Mouse (Mus musculus) frontal cortex, postnatal 10 days (tissue): Measurements from ENCODE around the gene Orc4.
"Not testable (repeated sequence)": the region's sequence is repeated elsewhere in the genome, so short reads cannot be mapped to it uniquely, and the experiment has no call there.

Experiments used
- DNase-seq, 2 experiments: peaks; one replicate each; pipeline ENCODE4 v3.0.0; 2022; ENCODE audit warnings: low spot score in 2 of 2, mixed read lengths in 1 of 2

Gene Orc4

GRCm38 (mm10) chr2:48950252-48950315 is at the start of gene Orc4:
Gene Orc4, minus strand, starts transcription at chr2:48950277.
- DNase-seq, result no peak

GRCm38 (mm10) chr2:48990322-48990721 is 40.2 kb upstream of the Orc4 start:
- DNase-seq, result no peak

- no peak for DNase-seq
Measured at GRCm38 (mm10) chr2:48978920-48979319, 28.8 kb upstream of the Orc4 start.

- DNase-seq, result no peak
Measured at GRCm38 (mm10) chr2:48956591-48956990, 6.5 kb upstream of the Orc4 start.

- DNase-seq, result no peak
Measured at GRCm38 (mm10) chr2:48950316-48950880, 321 bp upstream of the Orc4 start.

- DNase-seq, result peak; percentile 48 to 49
Measured at GRCm38 (mm10) chr2:48949743-48950251, 280 bp downstream of the Orc4 start.

GRCm38 (mm10) chr2:48948841-48949584 is 1.1 kb downstream of the Orc4 start, which contains the start of gene Mbd5:
Gene Mbd5, plus strand, starts transcription at chr2:48949508.
- DNase-seq, result peak; percentile 98 to 100

GRCm38 (mm10) chr2:48947761-48948160 is 2.3 kb downstream of the Orc4 start:
- no peak for DNase-seq

GRCm38 (mm10) chr2:48935058-48935457 is 15.0 kb downstream of the Orc4 start:
- no peak for DNase-seq

- no peak for DNase-seq
Measured at GRCm38 (mm10) chr2:48915832-48916231, 34.2 kb downstream of the Orc4 start.

- no peak for DNase-seq
Measured at GRCm38 (mm10) chr2:48914185-48914584, 35.9 kb downstream of the Orc4 start.

- no peak for DNase-seq
Measured at GRCm38 (mm10) chr2:48908866-48909265, 41.2 kb downstream of the Orc4 start.

- no peak for DNase-seq
Measured at GRCm38 (mm10) chr2:48895186-48895585, 54.9 kb downstream of the Orc4 start.

- DNase-seq, result peak in 1 of 2 experiments; percentile 54
Measured at GRCm38 (mm10) chr2:48885945-48886344, 64.1 kb downstream of the Orc4 start.

- no peak for DNase-seq
Measured at GRCm38 (mm10) chr2:48868199-48868913, 81.7 kb downstream of the Orc4 start.

- DNase-seq, result not testable (repeated sequence)
Measured at GRCm38 (mm10) chr2:48865596-48865995, 84.5 kb downstream of the Orc4 start.
